9 mouse cellular contexts compared by ENCODE assay signal in genomic region chr1:42684345-42684744, GRCm38 (mm10). TPM values are rescaled to one million over a fixed set of nuclear protein-coding genes. Genes with fewer than 3 reads are reported as not detected.
A peak's percentile ranks its signal among the peaks of the same experiment; 100 is the strongest.
DNase-seq lines count a peak whose midpoint lies in the region; ATAC-seq and TF ChIP-seq lines count a peak whose summit lies in the region.
"Had no signal": no experiment of that assay in that cellular context is flagged by ENCODE, and none has a peak within 500 bp of the region (broad histone marks: within the 10 kb centered on the region; RNA-seq: fewer than 3 reads in every experiment).

No protein-coding gene starts in this region.

- in situ Hi-C loops in ES-E14 (cut with MboI; ENCODE audit: low sequenced_read_pairs in 2 of 2, unreplicated experiment in 2 of 2) = no loop called here

- no peak overlapping the region for H3K9ac ChIP-seq in ES-E14 (ENCODE audit: insufficient read depth, low read depth, low read length, poor library complexity, severe bottlenecking)
- peak overlapping the region; percentile 96 for H3K9ac ChIP-seq in forebrain, embryonic 13.5 days

- peaks cover 80% of the 10 kb centered on the region for H3K27me3 ChIP-seq in heart, embryonic 10.5 days (ENCODE audit: insufficient read depth, poor library complexity, severe bottlenecking)
- H3K27me3 ChIP-seq in forebrain, embryonic 13.5 days = no peaks in the 10 kb centered on the region
- H3K27me3 ChIP-seq: CH12.LX had no signal

- H3K27ac ChIP-seq in heart, embryonic 10.5 days = no peak overlapping the region
- no peak overlapping the region for H3K27ac ChIP-seq in ES-E14 (ENCODE audit: insufficient read depth, low read depth, low read length, poor library complexity, severe bottlenecking)
- H3K27ac ChIP-seq in forebrain, embryonic 13.5 days = peak overlapping the region; percentile 100

- H3K4me1 ChIP-seq in heart, embryonic 10.5 days = peaks cover 21% of the 10 kb centered on the region
- H3K4me1 ChIP-seq in ES-E14 (ENCODE audit: control insufficient read depth in 2 of 2, insufficient read depth in 2 of 2, low read length in 2 of 2, poor library complexity in 1 of 2) = no peaks in the 10 kb centered on the region; a peak in 1 of 4 replicates
- peaks cover 79% of the 10 kb centered on the region for H3K4me1 ChIP-seq in forebrain, embryonic 13.5 days

- WGBS in heart, embryonic 10.5 days = 1% methylated on average over 27 of the region's 27 CpGs
- WGBS in forebrain, embryonic 13.5 days = under 1% methylated on average over 27 of the region's 27 CpGs

- H3K4me3 ChIP-seq in heart, embryonic 10.5 days = peak overlapping the region; percentile 52
- H3K4me3 ChIP-seq in ES-E14 (ENCODE audit: insufficient read depth in 1 of 2, low read depth in 1 of 2, low read length in 2 of 2, poor library complexity in 1 of 2, severe bottlenecking in 1 of 2) = peak overlapping the region; percentile 57 to 61; a peak in 3 of 4 replicates
- H3K4me3 ChIP-seq in forebrain, embryonic 13.5 days = peak overlapping the region; percentile 99

- no peaks in the 10 kb centered on the region for H3K9me3 ChIP-seq in heart, embryonic 10.5 days
- no peaks in the 10 kb centered on the region for H3K9me3 ChIP-seq in ES-E14 (ENCODE audit: control insufficient read depth, insufficient read depth, low read depth, low read length)
- no peaks in the 10 kb centered on the region for H3K9me3 ChIP-seq in forebrain, embryonic 13.5 days (replicated peaks)

- H3K4me2 ChIP-seq in forebrain, embryonic 13.5 days = peak overlapping the region; percentile 98

- intact Hi-C loops in left cerebral cortex, postnatal 4 days (cut with DNase I) = loop anchor here (5.0 to 10.0 kb wide), 2 partner anchors 142 to 1410 kb away; no protein-coding TSS in a partner anchor

- H3K36me3 ChIP-seq in heart, embryonic 10.5 days = no peaks in the 10 kb centered on the region
- H3K36me3 ChIP-seq in ES-E14 (ENCODE audit: control insufficient read depth, insufficient read depth, low read length, poor library complexity, severe bottlenecking) = no peaks in the 10 kb centered on the region
- H3K36me3 ChIP-seq in forebrain, embryonic 13.5 days (ENCODE audit: poor library complexity, severe bottlenecking) = no peaks in the 10 kb centered on the region

- DNase-seq in heart, embryonic 10.5 days (ENCODE audit: low spot score) = no peak
- no peak for DNase-seq in heart, adult 18-20 months
- DNase-seq in ES-E14 (ENCODE audit: low read depth, low spot score) = no peak
- DNase-seq in left cerebral cortex, postnatal 4 days = peak; percentile 61
- peak; percentile 51 for DNase-seq in right cerebral cortex, postnatal 4 days
- DNase-seq in gastrocnemius, postnatal 25 days = no peak
- DNase-seq in thymus, postnatal 14 days = no peak

- peak; percentile 62 for ATAC-seq in forebrain, embryonic 13.5 days

TF ChIP-seq in ES-E14, 5 proteins besides CTCF, POLR2A, EP300 and RAD21:
- TF ChIP-seq MAFK (IDR thresholded peaks at IDR 0.05; ENCODE audit: insufficient read depth, low read depth, low read length) (no peak), ZC3H11A (IDR thresholded peaks at IDR 0.05; ENCODE audit: borderline replicate concordance, low read depth, low read length) (no peak), ZNF384 (IDR thresholded peaks at IDR 0.05; ENCODE audit: low read depth, low read length) (no peak)

RNA-seq across cellular contexts. Expression of gene Pou3f3, which starts 11.2 kb away (rescaled TPM):
- polyA plus RNA-seq in heart, embryonic 10.5 days (2016; fragmentation: Nextera tagmentation; extraction: Ambion mirVana) = 0.03 and 0.43 TPM in 2 replicates
- total RNA-seq in heart, adult 18-20 months (2021) = under 1 TPM in 1 of 2 experiments, not detected in 1; 0.03 TPM
- total RNA-seq in ES-E14 (2012; rRNA removed) = 0.21 and 0.31 TPM in 2 replicates
- polyA plus RNA-seq in forebrain, embryonic 13.5 days (2015; fragmentation: Nextera tagmentation; extraction: Ambion mirVana) = 37.1 and 44.2 TPM in 2 replicates
- total RNA-seq in left cerebral cortex, postnatal 4 days (2021) = 100 to 1,000 TPM; 102 to 123 TPM
- total RNA-seq in gastrocnemius, postnatal 25 days (2021) = not detected
- total RNA-seq: CH12.LX had no signal

Comparison
In these comparisons a context has a peak if more than half of its experiments do, and no peak if none do; other contexts are left out.
1. DNase-seq: peak in left cerebral cortex, postnatal 4 days (single experiment) and right cerebral cortex, postnatal 4 days (single experiment); none in heart, embryonic 10.5 days (single experiment), heart, adult 18-20 months (0 of 2), ES-E14 (single experiment), gastrocnemius, postnatal 25 days (single experiment) and thymus, postnatal 14 days (single experiment).
2. RNA of gene Pou3f3, which starts 11.2 kb away (total RNA-seq): 102 to 123 TPM in left cerebral cortex, postnatal 4 days; 0.21 to 0.31 TPM in ES-E14, 0.03 TPM in heart, adult 18-20 months and not detected in gastrocnemius, postnatal 25 days; every median in the first group is over 10 times any median in the second.
3. Peak in every context shown above with its lines, with median percentiles within 50 percentile points of each other: H3K4me3 ChIP-seq.